Mouse (Mus musculus): ENCODE data around the gene Lmod3.

Lmod3 gene

DNA sequence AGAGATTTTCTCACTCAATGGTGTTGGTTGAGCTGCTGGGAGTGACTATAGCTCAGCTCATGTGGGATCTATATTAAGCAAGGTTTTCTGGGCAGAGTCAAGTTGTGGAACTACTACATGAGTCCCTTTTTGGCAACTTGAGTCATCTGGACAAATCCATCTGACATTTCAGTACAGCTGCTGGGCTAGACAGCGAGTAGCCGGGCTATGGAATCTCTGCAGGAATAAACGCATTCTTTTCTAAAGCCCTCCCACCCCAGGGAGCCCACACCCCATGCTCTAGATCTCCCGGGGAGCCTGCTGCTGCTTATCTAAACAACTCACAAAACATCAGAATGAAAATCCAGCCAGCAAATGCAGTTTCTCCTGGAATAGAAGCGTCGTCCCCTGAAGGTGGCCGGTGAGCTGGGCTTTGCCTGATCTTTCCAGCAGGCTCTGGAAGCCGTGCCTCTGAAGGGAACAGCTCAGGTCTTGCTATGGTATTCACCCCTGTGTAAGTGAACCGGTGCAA is at the start of gene Lmod3:
Gene Lmod3 (minus strand): TSS at position 49 of the 511 bp plus-strand sequence.
- no peak for DNase-seq (ENCODE audit: low read depth, low spot score)

DNA sequence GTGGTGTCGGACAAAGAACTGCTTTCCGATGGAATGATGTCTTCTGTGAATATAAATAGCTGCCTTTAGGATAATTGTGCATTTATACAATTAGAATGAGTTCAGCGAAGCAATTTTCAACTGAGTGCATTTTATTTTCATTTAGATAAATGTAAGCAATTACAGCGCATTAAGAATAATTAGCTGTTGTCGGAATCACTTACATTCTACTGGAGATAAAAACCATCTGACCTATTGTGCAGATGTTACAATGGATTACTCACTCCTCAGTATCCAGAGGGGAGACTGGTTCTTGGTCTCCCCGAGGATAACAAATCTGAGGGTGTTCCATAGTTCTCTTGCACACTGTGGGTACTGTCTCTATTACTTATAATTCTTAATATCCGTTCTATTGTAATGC is 49.7 kb upstream of the Lmod3 start:
- no peak for DNase-seq (ENCODE audit: low read depth, low spot score)

DNA sequence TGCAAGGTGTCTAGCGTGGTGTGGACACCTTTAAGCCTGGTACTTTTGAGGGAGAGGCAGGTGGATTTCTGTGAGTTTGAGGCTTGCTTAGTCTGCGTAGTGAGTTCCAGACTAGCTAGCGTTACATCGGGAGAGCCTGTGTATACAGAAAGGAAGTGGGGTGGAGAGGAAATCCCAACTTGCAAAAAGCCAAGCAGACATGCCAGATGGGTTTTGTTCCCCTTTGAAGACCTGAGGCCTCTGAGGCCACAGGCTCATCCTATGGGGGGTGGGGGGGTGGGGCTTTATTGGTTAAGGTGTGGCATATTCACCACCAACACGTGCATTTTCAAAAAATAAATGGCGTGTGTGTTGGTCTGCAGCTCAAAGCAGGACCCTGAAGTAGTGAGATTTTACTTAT is 48.1 kb upstream of the Lmod3 start:
- DNase-seq (ENCODE audit: low read depth, low spot score) = no peak

DNA sequence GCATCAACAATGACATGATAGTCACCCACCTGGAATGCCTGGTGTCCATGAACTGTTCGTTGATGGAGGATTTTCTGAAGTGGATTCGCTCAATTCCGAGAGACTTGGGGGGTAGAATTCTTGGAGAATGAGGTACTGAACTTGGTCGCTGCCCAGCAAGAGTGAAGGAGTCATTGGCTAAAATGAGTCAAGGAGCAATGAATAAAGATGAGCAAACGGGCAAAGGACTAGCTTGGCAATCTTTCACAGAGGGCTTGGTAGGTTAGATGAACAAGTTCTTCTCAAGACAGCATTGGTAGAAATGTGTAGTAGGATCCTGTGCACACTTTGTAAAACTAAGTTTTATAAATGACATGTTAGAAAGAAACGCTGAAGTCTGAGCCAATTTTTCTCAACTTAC is 47.6 kb upstream of the Lmod3 start:
- no peak for DNase-seq (ENCODE audit: low read depth, low spot score)

DNA sequence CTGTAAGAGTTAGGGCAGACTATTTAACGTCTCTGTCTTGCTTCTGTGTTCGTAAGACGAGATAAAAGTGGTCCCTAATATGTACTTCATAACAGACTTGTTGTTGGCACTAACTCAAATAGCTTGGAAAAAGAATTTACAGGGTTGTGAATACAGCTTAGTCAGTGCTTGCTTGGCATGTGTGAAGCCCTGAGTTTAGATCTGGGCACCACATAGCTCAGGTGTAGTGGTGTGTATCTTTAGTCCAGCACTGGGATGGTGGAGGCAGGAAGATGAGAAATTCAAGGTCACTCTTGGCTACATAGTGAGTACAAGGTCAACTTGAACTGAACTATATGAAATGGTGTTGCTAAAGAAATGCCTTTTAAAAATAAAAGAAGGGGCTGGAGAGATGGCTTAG is 44.6 kb upstream of the Lmod3 start:
- no peak for DNase-seq (ENCODE audit: low read depth, low spot score)

DNA sequence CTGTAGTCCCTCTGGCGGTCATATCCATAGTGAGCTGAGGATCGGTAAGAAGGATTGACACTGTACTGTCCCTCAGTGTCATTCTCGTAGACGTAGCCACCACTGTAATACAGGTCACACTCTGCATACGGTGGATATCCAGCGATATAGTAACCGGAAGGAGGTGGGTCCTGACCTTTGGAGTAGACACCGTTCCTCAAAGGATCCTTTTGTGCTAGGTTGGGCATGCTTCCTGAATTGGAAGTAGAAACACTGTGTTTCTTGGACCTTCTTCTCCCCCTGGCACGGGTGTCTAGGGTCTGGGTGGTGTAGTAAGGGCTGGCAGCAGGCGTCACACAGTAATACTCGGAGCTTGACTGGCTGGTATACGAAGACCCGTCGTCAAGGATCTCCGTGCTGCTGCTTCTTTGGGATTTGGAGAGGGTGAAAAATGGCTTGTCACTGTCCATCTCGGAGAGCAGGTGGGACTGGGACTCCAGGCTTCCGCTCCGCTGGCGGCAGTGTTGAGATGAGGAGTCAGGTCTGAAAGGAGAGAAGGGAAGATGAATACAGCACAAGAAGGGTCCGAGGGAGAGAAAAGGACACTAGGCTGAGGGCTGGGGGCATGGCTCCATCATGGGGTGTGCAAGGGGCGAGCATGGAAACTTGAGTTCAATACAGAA is 43.4 kb upstream of the Lmod3 start:
- DNase-seq (ENCODE audit: low read depth, low spot score) = no peak

DNA sequence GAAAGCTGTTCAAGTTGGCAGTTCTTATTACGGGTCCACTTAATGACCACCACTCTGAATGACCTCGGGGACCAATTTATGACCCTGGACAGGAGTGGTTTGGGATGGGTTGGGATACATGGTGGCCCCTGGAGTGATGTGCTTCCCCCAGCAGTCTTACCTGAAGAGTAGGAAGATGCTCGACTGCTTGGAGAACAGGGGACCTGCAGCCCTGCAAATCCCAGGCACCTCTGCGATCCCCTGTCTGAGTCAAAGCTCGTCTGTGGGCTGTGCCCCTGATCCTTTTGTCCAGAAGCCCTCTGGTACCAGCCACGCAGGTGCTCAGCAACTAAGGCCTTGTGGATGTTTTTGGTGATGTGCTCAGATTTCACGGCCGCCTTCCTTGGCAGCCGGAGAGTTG is 42.9 kb upstream of the Lmod3 start:
- DNase-seq (ENCODE audit: low read depth, low spot score) = no peak

DNA sequence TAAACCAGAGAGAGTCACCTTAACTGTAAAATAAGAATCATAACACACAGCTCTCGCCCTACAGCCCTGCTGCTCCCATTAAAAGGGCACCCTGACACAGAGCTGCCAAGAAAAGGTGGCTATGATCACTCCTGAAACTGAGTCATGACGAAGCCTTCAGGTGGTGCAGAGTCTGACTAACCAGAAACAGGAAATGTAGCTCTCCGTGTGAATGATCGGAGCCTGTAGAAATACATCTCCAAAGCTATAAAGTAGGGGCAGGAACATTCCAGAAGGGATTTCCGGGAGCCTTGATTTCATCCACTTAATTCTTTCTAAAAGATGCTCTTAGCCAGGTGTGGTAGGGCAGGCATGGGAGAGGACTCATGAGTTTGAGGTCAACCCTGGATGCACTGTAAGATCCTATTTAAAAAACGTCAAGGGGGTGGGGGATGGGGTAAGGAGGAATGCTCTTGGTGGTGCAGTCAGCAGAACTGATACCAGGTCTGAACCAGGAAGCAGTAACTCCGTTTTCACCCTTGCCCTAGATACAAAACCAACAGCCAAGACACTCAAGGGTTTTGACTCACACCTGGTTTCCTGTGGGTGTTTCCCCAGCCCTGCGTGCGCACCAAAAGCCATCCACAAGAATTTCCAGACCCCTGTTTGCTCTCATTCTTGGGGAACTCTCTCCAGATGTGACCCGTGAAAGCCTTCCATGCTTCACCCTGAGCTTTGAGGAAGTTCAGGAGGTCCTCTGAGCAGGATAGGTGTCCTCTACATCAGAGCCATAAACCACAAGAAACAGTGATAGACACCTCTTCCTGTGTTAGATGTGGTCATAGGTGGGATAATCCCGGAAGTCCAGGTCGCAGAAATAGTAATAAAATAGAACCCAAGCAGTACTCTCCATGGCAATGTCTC is 41.4 kb upstream of the Lmod3 start:
- DNase-seq (ENCODE audit: low read depth, low spot score) = no peak

DNA sequence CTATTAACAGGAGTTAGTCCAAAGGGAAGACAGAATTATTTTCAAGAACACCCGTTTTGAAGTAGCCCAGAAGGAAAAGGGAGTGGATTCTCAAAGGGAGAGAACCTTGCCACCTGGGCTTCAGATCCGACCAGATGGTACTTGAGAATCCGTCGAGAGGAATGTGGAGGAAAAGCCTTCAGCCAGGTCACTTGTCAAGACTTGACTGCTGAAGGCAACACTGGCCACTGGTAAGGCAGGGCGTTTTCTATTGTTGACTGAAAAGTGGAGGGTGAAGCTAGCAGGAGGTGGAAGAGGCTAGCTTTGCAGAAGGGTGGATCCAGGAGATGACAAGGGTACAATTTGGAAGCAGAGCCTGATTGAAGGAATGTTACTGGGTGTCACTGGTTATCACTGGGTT is 40.3 kb upstream of the Lmod3 start:
- DNase-seq (ENCODE audit: low read depth, low spot score) = no peak

DNA sequence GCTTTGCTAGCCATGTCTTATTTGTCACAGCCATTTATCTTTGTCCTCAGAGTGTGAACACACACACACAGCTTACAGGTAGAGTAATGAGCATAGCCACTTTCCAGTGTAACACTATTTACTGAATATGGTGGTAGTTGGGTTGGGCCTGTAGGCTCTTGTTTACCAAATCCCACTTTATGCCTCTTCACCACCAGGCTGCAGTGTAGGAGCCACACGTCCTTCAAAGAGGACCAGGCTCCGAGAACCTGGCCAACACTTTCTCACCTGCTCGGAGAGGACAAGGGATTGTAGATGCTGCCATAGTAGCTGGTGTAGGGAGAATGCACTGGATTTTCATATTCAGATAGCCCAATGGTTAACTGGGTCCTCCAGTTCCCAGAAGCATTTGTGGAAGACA is 39.5 kb upstream of the Lmod3 start:
- DNase-seq (ENCODE audit: low read depth, low spot score) = no peak

DNA sequence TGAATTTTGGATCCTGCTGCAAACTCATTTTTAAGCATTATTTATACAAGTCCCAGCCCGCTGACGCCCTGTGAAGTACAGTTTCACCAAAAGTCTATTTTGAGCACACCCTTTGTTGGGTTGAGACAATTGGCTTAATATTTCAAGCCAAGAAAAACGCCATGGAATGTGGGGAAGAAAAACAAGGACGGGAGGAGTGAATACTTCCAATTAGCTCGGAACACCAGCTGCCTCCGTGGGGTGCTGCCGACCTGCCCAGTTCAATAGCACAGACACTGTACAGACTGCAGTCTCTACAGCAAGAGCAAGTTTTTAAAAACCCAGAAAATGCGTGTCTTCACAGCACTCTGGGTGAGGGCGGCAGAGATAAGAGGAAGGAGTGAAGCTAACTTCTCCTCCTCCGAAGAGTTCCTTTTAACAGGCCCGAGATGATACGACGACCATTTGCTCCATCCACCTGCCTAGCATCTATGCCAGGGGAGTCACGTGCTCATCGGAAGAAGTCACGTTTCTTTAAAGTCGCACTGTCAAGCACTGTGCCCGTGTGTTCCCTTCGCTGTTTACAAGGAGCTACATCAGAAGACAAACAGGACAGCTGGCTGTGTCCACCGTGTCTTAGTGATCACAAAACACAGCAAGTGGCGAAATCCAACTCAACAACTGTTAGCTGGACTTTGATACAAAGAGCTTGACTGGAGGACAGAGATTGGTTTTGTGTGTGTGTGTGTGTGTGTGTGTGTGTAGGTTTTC is 38.8 kb upstream of the Lmod3 start:
- no peak for DNase-seq (ENCODE audit: low read depth, low spot score)

DNA sequence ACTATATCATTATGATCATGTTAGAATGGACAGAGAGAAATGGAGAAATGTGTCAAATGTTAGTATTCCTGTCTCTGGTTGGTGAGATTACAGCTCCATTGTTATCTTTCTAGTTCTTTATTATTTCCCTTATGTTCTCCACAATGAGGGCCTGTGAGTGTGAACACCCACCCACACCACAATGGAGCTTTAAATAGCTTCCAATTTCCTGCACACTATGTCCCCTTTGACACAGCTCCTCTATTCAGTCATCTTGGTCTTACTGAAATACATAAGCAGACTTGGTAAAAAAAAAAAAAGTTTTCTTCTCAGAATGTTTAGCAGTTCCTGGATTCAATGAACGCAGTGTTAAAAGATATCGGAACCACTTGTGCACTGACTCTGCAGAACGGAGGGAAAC is 38.1 kb upstream of the Lmod3 start:
- no peak for DNase-seq (ENCODE audit: low read depth, low spot score)

DNA sequence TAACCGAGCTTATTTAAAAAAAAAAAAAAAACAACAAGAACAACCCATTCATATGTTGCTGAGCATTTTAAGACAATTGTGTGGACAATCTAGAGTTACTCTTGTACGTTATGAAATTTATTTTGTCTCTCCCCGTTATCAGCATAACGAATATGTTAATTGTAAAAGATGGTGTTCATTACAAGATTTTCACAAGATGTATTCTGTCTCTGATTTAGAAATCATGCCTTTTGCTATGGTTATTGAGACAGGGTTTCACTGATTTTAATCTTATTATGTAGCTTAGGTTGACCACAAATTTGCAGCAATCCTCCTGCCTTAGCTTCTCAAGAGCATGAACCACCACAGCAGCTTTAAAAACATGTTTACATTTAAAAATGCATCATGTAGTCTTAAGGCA is 37.3 kb upstream of the Lmod3 start:
- DNase-seq (ENCODE audit: low read depth, low spot score) = no peak

DNA sequence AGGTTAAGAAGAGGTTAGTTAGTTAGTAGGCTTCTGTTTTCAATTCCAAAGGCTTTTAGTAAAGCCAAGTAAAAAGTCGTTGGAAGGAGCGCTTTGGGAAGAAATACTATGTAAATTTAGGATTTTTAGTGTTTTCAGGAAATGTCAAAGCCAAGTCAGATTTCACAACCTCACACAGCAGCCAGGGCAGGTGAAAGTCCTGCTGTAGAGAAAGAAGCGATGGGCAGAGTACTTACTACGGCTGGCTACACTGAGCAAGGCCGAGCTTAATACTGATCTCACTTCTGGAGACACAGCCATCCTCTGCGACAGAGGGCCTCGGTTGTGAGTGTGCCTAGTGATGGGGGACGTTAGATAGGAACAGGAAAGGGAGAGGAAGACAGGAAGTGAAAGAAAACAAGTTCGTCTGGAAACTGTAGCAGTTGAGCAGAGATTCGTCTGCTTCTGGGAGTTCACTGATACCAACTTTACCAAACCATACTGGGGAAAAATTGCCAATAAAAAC is 36.8 kb upstream of the Lmod3 start:
- DNase-seq (ENCODE audit: low read depth, low spot score) = no peak

DNA sequence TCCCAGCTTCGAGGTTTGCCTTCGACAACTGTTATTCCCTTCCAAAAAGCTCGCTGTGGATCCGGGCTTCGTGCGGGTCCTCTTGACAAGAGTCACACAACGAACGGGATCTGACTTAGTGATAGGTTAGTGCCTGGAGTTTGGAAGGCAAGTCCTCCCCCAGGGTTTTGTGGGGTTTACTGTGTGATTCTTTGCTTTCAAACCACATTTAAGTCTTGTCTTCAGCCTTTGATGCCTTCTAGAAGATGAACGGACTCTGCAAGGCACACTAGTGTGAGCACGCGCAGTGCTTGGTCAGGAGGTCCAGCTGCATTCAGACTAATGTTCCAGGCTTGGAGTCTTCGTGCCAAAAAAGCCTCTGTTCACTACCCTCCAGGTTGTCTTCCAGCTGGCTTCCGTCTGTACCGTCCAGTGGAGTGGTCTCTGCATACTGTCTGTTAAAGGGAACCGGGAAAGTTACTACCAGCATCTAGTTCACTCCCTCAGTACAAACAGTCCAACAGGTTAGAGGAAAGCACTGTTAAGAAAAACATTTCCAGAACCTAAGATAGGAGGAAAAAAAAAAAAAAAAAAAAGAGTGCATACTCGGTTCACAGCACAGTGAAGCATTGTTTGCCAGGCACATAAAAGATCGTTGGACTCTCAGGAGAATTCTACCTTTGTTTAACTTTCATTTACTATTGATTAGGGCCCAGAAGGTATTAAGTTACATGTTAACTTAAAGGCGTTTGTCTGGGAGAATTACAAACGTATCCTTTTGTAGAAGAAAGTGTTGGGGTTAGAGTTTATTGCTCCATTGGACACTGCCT is 35.7 kb upstream of the Lmod3 start:
- no peak for DNase-seq (ENCODE audit: low read depth, low spot score)

DNA sequence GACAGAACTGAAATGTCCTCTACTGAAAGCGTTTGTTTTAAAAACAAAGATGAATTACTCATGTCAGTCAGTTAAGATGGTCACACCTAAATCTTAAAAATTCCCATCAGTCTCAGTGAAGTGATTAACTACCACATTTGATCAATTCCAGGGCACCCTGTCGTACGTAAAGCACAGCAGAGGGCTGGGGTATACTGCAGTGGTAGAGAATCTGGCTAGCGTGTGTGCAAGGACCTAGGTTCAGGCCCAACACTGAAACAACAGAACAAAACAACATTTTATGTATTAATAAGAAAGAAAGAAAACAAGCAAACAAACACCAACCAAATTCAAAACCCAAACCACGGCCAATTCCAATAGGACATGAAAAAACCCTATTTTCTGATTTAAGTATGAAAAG is 33.8 kb upstream of the Lmod3 start:
- no peak for DNase-seq (ENCODE audit: low read depth, low spot score)

DNA sequence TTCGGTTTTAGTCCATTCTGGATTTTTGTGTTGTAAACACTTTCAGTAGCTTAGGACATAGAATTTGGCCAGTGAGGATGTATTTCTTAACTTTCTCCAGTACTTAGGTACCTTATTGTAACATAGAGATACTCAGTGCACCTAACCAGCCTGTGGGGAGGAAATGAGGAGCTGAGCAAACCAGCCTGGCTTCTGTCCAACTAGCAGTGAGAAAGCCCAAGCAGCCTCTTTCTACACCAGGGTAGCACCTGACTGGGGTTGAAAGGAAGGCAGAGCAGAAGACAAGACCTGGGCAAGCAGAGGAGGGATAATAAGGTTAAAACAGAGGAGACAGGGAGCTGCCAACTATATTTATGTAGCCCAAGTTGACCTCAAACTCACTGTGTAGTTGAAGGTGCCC is 31.1 kb upstream of the Lmod3 start:
- DNase-seq (ENCODE audit: low read depth, low spot score) = no peak

DNA sequence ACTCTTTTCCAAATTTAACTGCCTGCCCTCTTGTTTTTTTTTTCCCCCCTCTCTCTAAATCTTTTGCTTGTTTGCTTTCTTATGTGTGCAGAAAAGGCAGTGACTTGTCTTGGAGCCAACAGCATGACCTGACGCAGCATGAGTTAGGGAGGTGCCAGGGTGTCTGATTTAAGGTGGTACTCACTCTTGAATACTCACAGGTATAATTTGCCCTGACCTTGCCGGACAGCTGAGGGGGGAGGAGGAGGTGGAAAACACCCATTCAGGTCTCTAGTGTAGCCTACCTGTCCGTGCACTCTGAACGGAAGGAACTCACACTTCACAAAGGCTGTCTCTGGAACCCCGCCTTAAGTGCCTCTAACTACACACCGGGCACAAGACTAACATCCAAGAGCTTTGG is 26.3 kb upstream of the Lmod3 start:
- no peak for DNase-seq (ENCODE audit: low read depth, low spot score)

DNA sequence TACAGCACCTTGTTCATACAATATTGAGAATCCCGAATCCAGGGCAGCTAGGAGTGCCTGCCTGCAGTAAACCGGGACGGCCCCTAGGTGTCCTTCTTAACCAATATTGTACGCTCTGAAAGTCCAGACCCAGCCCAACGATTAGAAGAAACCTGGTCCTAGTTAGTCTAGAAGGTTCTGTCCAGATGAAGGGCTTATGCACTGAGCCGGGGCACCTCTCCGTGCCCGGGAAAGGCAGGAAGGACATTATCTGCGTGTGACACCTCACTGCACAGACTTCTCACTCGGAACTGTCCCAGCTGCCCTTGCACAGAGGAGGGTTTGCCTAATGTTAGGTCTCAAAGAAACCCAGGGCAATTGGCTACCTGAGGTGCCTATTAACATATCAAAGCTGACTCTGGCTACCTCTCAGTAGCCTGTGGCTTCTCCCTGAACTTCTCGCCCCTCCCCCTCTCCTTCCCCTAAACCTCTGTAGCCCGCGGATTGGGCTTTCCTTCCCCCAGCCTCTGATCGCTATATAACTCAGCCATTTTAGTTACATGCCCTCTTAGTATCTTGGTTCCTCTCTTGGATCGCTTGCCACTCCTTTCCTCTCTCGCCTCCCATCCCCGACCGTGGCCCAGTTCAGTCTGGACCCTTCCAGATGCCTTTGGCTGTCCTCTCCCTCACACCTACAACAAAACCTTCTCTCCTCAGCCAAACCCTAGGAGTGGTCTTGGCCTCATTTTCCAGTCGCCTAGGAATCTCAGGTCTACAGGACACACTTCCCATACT is 25.6 kb upstream of the Lmod3 start:
- DNase-seq (ENCODE audit: low read depth, low spot score) = peak; percentile 84

DNA sequence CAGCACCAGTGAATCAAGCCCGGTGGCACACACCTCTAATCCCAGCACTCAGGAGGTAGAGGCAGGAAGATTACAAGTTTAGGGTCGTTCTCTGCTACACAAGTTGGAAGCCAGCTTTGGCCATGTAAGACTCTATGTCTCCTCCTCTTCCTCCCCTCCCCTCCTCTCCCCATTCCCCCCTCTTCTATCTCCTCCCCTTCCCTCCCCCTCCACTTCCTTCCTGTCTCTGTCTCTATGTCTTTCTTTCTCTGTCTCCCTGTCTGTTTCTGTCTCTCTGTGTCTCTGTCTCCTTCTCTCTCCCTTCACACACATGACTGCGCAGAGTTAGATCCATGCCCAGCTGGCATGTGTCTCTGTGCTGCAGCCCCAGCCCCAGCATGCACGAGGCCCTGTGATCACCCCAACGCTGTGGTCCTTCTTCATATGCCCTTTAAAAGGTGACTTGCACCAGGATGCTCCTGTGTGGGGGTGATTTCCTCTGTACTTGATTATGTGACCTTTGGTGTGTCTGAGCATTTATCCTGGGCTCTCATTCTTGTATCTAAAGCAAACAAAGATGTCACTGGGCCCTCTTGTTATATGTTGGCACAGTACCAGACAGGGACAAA is 24.4 kb upstream of the Lmod3 start:
- DNase-seq (ENCODE audit: low read depth, low spot score) = no peak

Measured in WW6 (cell line).